16 mouse cellular contexts compared by ENCODE assay signal in the genomic region with DNA sequence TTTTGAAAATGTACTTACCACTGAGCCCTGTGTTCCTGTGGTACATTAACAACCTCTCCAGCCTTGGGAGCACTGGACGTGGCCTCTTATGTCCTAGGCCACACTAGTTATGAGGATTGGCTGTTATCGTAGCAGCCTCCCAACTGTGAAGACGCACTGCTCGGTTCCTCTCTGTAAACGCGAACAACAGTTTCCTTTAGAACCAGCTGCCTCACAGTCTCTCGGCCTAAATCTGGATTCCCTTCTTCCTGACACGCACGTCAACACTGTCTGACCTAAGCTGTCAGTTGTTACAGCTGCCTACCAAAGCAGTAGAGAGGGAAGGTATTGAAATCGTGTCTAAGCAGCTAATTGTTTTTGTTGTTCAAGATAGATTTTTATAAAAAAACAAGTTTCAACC. TPM values are rescaled to one million over a fixed set of nuclear protein-coding genes. Genes with fewer than 3 reads are reported as not detected.
DNase-seq lines count a peak whose midpoint lies in the region.
"Had no signal": no experiment of that assay in that cellular context is flagged by ENCODE, and none has a peak within 500 bp of the region (broad histone marks: within the 10 kb centered on the region; RNA-seq: fewer than 3 reads in every experiment).

No protein-coding gene starts in this region.

- DNase-seq in heart, adult 18-20 months: peak; percentile 12 to 33
- DNase-seq in heart, postnatal 25 days (ENCODE audit: low spot score): no peak
- peak; percentile 18 to 22 for DNase-seq in heart, postnatal 10 days
- DNase-seq in heart, postnatal 4 days: no peak
- peak; percentile 12 to 16 for DNase-seq in spleen, postnatal 36 days (ENCODE audit: low spot score in 2 of 2)
- DNase-seq in spleen, postnatal 14 days (ENCODE audit: low spot score in 2 of 2): no peak
- DNase-seq in adrenal gland, adult 8-10 months: no peak
- DNase-seq: adrenal gland, postnatal 14 days; cerebellum, adult 9-10 months; gastrocnemius, postnatal 14 days; kidney, adult 11 months; kidney, postnatal 4 days; liver, embryonic 13.5 days; lung, embryonic 14.5 days; midbrain, embryonic 14.5 days; thymus, postnatal 14 days had no signal

- intact Hi-C loops in heart, postnatal 25 days (cut with DNase I): loop anchor here (5.0 kb wide), 1 partner anchor 37 kb away; no protein-coding TSS in a partner anchor
- intact Hi-C loops in heart, postnatal 10 days (cut with DNase I): no loop called here

RNA-seq across cellular contexts. Expression of a gene that starts 28.5 kb away (rescaled TPM):
- total RNA-seq in heart, adult 18-20 months (2021): not detected
- not detected for total RNA-seq in heart, postnatal 25 days (2021)
- under 1 TPM in 1 of 2 experiments, not detected in 1; 0.17 TPM for total RNA-seq in heart, postnatal 10 days (2021)
- total RNA-seq in heart, postnatal 4 days (2021): under 1 TPM; 0.16 to 0.26 TPM
- total RNA-seq in adrenal gland, adult 8-10 months (2022): under 1 TPM; 0.32 to 0.95 (median 0.62) TPM
- total RNA-seq: gastrocnemius, postnatal 14 days had no signal

RNA-seq across cellular contexts. Expression of a gene that starts 43.1 kb away (rescaled TPM):
- total RNA-seq in heart, adult 18-20 months (2021): 100 to 1,000 TPM; 123 to 129 TPM
- 100 to 1,000 TPM; 116 to 119 TPM for total RNA-seq in heart, postnatal 25 days (2021)
- 10 to 100 TPM; 88.4 to 88.8 TPM for total RNA-seq in heart, postnatal 10 days (2021)
- 10 to 100 TPM; 85.6 to 91.3 TPM for total RNA-seq in heart, postnatal 4 days (2021)
- total RNA-seq in adrenal gland, adult 8-10 months (2022): 100 to 1,000 TPM; 119 to 138 (median 130) TPM

Comparison
In these comparisons a context has a peak if more than half of its experiments do, and no peak if none do; other contexts are left out.
1. DNase-seq: peak in heart, adult 18-20 months (2 of 2), heart, postnatal 10 days (2 of 2) and spleen, postnatal 36 days (2 of 2); none in heart, postnatal 25 days (single experiment), heart, postnatal 4 days (single experiment), spleen, postnatal 14 days (0 of 2) and adrenal gland, adult 8-10 months (single experiment).